Mouse (Mus musculus): Measurements from ENCODE around the gene Metap1. TPM values are rescaled to one million over a fixed set of nuclear protein-coding genes. Genes with fewer than 3 reads are reported as not detected.
"Not testable (repeated sequence)": the region's sequence is repeated elsewhere in the genome, so short reads cannot be mapped to it uniquely, and the experiment has no call there.

Gene Metap1
- polyA plus RNA-seq, 1 experiment from 2014 or later: 49.7 TPM

DNA sequence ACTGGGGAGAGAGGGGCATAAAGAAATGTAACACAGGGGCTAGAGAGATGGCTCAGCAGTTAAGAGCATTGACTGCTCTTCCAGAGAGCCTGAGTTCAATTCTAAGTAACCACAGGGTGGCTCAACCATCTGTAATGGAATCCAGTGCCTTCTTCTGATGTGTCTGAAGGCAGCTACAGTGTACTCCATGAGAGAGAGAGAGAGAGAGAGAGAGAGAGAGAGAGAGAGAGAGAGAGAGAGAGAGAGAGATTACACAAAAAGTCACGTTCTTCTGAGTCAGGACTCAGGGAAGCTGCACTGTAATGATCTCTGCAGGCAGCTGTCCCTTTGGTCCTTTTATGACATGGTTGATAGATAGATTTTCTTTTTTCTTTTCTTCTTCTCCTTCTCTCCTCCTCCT is 5.2 kb upstream of the Metap1 start:
- Histone ChIP-seq H3K4me3 (no peak overlapping the region), H3K27me3 (ENCODE audit: low read depth, poor library complexity, severe bottlenecking) (no peaks in the 10 kb centered on the region), H3K27ac (no peak overlapping the region), H3K4me1 (no peaks in the 10 kb centered on the region), H3K9me3 (replicated peaks) (no peaks in the 10 kb centered on the region), H3K36me3 (no peaks in the 10 kb centered on the region)
- 50% methylated on average over 1 of the region's 1 CpGs for WGBS
- no peak for DNase-seq (ENCODE audit: low spot score)

- WGBS: 86% methylated on average over 3 of the region's 3 CpGs
- no peak for DNase-seq (ENCODE audit: low spot score)
- no peaks in the 10 kb centered on the region for H3K36me3 ChIP-seq
- no peak overlapping the region for H3K4me3 ChIP-seq
- H3K27me3 ChIP-seq (ENCODE audit: low read depth, poor library complexity, severe bottlenecking): no peaks in the 10 kb centered on the region
- H3K9me3 ChIP-seq (replicated peaks): no peaks in the 10 kb centered on the region
- no peak overlapping the region for H3K27ac ChIP-seq
- no peaks in the 10 kb centered on the region for H3K4me1 ChIP-seq
Observed at GRCm38 (mm10) chr3:138493668-138494067, 4.4 kb upstream of the Metap1 start.

GRCm38 (mm10) chr3:138490034-138490337 is 671 bp upstream of the Metap1 start:
- no peak for DNase-seq (ENCODE audit: low spot score)

GRCm38 (mm10) chr3:138488584-138489326 is 560 bp downstream of the Metap1 start:
- peak overlapping the region; percentile 94 for H3K27ac ChIP-seq
- H3K4me1 ChIP-seq: peaks cover 9% of the 10 kb centered on the region
- H3K27me3 ChIP-seq (ENCODE audit: low read depth, poor library complexity, severe bottlenecking): no peaks in the 10 kb centered on the region
- WGBS: under 1% methylated on average over 59 of the region's 61 CpGs
- peaks cover 36% of the 10 kb centered on the region for H3K36me3 ChIP-seq
- no peaks in the 10 kb centered on the region for H3K9me3 ChIP-seq (replicated peaks)
- peak overlapping the region; percentile 92 for H3K4me3 ChIP-seq
- DNase-seq (ENCODE audit: low spot score): peak; percentile 35

More at GRCm38 (mm10) chr3:138490034-138490337, 671 bp upstream of the Metap1 start:
- peak overlapping the region; percentile 92 for H3K4me3 ChIP-seq
- H3K36me3 ChIP-seq: peaks cover 23% of the 10 kb centered on the region
- no peaks in the 10 kb centered on the region for H3K9me3 ChIP-seq (replicated peaks)
- peak overlapping the region; percentile 94 for H3K27ac ChIP-seq
- H3K27me3 ChIP-seq (ENCODE audit: low read depth, poor library complexity, severe bottlenecking): no peaks in the 10 kb centered on the region
- H3K4me1 ChIP-seq: peaks cover 9% of the 10 kb centered on the region
- 32% methylated on average over 6 of the region's 6 CpGs for WGBS

DNA sequence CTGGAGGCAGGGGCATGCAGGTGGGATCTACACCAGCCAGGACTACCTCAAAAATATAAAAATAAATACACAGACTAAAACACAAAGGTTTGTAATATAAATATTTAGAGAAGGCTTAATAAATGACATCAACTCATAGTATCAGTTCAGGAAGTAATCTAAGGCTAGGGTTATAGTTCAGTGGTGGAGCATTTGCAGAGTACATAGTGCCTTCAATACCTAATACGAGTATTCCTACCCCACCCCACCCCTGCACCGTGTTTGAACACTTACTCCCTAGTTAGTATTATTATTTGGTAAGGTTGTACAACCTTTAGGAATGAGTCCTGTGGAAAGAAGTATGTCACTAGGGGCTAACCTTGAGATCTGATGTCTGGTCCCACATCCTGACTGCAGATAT is 6.1 kb downstream of the Metap1 start:
- 92% methylated on average over 2 of the region's 2 CpGs for WGBS

DNA sequence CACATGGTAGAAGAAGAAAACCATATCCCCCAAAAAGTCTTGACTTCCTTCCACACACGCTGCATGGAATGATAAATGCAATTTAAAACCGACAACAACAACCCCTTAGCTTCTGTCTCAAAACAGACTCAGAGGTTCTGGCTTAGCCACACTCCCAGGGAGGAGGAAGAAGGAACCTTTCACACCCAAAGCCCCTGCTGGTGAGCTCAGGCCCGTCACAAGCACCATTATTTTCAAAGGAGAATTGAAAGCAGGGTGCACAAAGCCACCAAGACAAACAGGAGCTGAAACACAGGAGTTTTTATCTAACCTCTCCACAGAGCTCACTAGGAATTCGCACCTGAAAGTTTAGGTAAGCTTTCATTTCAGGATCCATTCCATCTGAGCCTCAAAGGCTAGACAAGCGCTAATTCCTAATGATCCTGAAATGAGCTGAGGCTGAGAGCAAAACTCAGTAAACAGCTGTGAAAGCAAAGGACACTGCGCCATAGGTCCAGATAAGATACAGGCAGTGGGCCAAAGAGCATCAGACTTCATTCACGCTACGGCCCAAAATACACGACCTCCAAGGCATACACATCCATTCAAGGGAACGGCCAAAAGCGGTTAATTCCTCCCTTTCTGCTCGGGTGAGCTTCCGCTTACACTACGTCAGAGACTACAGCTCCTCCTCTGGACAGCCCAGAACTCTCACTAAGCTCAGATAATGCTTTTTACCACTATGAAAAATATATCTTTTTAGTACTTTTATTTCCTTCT is 7.6 kb downstream of the Metap1 start:
- Histone ChIP-seq H3K36me3 (peaks cover 89% of the 10 kb centered on the region), H3K4me3 (no peak overlapping the region), H3K4me1 (no peaks in the 10 kb centered on the region), H3K27ac (no peak overlapping the region), H3K9me3 (replicated peaks) (no peaks in the 10 kb centered on the region), H3K27me3 (ENCODE audit: low read depth, poor library complexity, severe bottlenecking) (no peaks in the 10 kb centered on the region)
- WGBS: 86% methylated on average over 14 of the region's 14 CpGs
- no peak for DNase-seq (ENCODE audit: low spot score)

More for the DNA sequence above, 6.1 kb downstream of the Metap1 start:
- H3K27me3 ChIP-seq (ENCODE audit: low read depth, poor library complexity, severe bottlenecking): no peaks in the 10 kb centered on the region
- H3K9me3 ChIP-seq (replicated peaks): no peaks in the 10 kb centered on the region
- H3K27ac ChIP-seq: no peak overlapping the region
- peaks cover 86% of the 10 kb centered on the region for H3K36me3 ChIP-seq
- no peak for DNase-seq (ENCODE audit: low spot score)
- H3K4me1 ChIP-seq: peaks cover 7% of the 10 kb centered on the region
- H3K4me3 ChIP-seq: no peak overlapping the region

- Histone ChIP-seq H3K27ac (no peak overlapping the region), H3K4me1 (no peaks in the 10 kb centered on the region), H3K36me3 (peaks cover 82% of the 10 kb centered on the region), H3K9me3 (replicated peaks) (no peaks in the 10 kb centered on the region), H3K4me3 (no peak overlapping the region), H3K27me3 (ENCODE audit: low read depth, poor library complexity, severe bottlenecking) (no peaks in the 10 kb centered on the region)
- 98% methylated on average over 8 of the region's 8 CpGs for WGBS
- no peak for DNase-seq (ENCODE audit: low spot score)
Observed at GRCm38 (mm10) chr3:138479489-138479888, 9.8 kb downstream of the Metap1 start.

DNA sequence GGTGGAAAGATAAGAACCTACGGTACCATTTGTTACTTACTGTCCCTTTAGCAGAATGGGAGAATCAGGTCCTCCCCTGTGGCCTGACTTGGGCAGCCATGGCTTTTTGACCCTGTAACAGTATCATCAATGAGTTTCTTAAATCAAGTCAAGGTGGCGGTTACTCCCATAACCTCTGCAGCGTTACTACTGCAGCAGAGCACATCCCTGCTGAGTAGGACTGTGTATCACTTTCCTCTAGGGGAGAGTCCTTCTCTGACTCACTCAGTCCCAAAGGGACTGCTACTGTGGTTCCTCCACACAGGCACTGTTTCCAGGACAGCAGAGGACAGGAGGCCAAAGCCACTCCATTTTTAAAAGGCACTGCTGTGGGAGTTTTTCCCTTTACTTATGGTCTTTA is 18.2 kb downstream of the Metap1 start:
- no peaks in the 10 kb centered on the region for H3K9me3 ChIP-seq (replicated peaks)
- H3K4me1 ChIP-seq: no peaks in the 10 kb centered on the region
- DNase-seq (ENCODE audit: low spot score): no peak
- H3K36me3 ChIP-seq: peaks cover 95% of the 10 kb centered on the region
- WGBS: 89% methylated on average over 3 of the region's 3 CpGs
- H3K27ac ChIP-seq: no peak overlapping the region
- H3K4me3 ChIP-seq: no peak overlapping the region
- no peaks in the 10 kb centered on the region for H3K27me3 ChIP-seq (ENCODE audit: low read depth, poor library complexity, severe bottlenecking)

GRCm38 (mm10) chr3:138466656-138467055 is 22.7 kb downstream of the Metap1 start:
- peaks cover 96% of the 10 kb centered on the region for H3K36me3 ChIP-seq
- not testable (repeated sequence) for H3K4me1 ChIP-seq; DNase-seq (ENCODE audit: low spot score); H3K4me3 ChIP-seq; H3K27ac ChIP-seq; H3K27me3 ChIP-seq (ENCODE audit: low read depth, poor library complexity, severe bottlenecking); H3K9me3 ChIP-seq (replicated peaks)
- WGBS: 100% methylated on average over 1 of the region's 1 CpGs

- WGBS: 77% methylated on average over 16 of the region's 16 CpGs
- no peaks in the 10 kb centered on the region for H3K27me3 ChIP-seq (ENCODE audit: low read depth, poor library complexity, severe bottlenecking)
- peaks cover 96% of the 10 kb centered on the region for H3K36me3 ChIP-seq
- H3K27ac ChIP-seq: no peak overlapping the region
- no peaks in the 10 kb centered on the region for H3K9me3 ChIP-seq (replicated peaks)
- H3K4me3 ChIP-seq: no peak overlapping the region
- DNase-seq (ENCODE audit: low spot score): no peak
- no peaks in the 10 kb centered on the region for H3K4me1 ChIP-seq
Observed at GRCm38 (mm10) chr3:138464573-138465147, 24.7 kb downstream of the Metap1 start.

DNA sequence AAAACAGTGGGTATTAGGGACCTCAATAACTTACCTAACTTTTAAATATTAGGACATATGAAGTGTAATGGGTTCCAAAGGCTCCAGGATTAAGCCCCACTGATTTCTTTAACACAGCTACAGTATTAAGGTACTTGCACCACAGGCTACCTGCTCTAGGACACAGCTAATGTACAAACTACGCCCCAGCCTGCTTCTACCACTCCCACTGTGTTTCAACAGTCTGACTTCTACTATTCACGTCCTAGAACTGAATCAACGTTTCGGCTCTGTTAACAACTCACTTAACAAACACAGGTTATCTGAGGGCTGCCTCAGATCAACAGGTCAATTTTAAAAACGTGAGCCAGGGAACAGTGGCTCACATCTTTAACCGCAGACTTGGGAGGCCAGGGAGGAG is 25.5 kb downstream of the Metap1 start:
- Histone ChIP-seq H3K9me3 (replicated peaks) (no peaks in the 10 kb centered on the region), H3K4me1 (no peaks in the 10 kb centered on the region), H3K4me3 (no peak overlapping the region), H3K27ac (no peak overlapping the region), H3K36me3 (peaks cover 96% of the 10 kb centered on the region), H3K27me3 (ENCODE audit: low read depth, poor library complexity, severe bottlenecking) (no peaks in the 10 kb centered on the region)
- DNase-seq (ENCODE audit: low spot score): no peak
- 92% methylated on average over 6 of the region's 6 CpGs for WGBS

- peaks cover 96% of the 10 kb centered on the region for H3K36me3 ChIP-seq
- H3K27ac ChIP-seq: no peak overlapping the region
- H3K27me3 ChIP-seq (ENCODE audit: low read depth, poor library complexity, severe bottlenecking): no peaks in the 10 kb centered on the region
- DNase-seq (ENCODE audit: low spot score): peak; percentile 64
- H3K4me1 ChIP-seq: no peaks in the 10 kb centered on the region
- WGBS: 82% methylated on average over 2 of the region's 2 CpGs
- H3K4me3 ChIP-seq: no peak overlapping the region
- no peaks in the 10 kb centered on the region for H3K9me3 ChIP-seq (replicated peaks)
Observed at GRCm38 (mm10) chr3:138463137-138463536, 26.2 kb downstream of the Metap1 start.

- no peaks in the 10 kb centered on the region for H3K9me3 ChIP-seq (replicated peaks)
- no peaks in the 10 kb centered on the region for H3K4me1 ChIP-seq
- peaks cover 96% of the 10 kb centered on the region for H3K36me3 ChIP-seq
- WGBS: 92% methylated on average over 3 of the region's 3 CpGs
- no peak overlapping the region for H3K27ac ChIP-seq
- no peak for DNase-seq (ENCODE audit: low spot score)
- no peaks in the 10 kb centered on the region for H3K27me3 ChIP-seq (ENCODE audit: low read depth, poor library complexity, severe bottlenecking)
- H3K4me3 ChIP-seq: no peak overlapping the region
Observed at GRCm38 (mm10) chr3:138461832-138462231, 27.5 kb downstream of the Metap1 start.
